Mouse (Mus musculus) mouse trophoblast stem cell (cell line): ENCODE measurements around the gene Dusp1.

ENCODE experiments used
- in situ Hi-C, 2 experiments: fragments of 300-500 bp; cut with MseI, MboI; formaldehyde crosslinking; loops; 2 replicates in 1 of 2; 3 replicates in 1 of 2; pipeline ENCODE4 v1.15.1; 2025

The Dusp1 gene

DNA sequence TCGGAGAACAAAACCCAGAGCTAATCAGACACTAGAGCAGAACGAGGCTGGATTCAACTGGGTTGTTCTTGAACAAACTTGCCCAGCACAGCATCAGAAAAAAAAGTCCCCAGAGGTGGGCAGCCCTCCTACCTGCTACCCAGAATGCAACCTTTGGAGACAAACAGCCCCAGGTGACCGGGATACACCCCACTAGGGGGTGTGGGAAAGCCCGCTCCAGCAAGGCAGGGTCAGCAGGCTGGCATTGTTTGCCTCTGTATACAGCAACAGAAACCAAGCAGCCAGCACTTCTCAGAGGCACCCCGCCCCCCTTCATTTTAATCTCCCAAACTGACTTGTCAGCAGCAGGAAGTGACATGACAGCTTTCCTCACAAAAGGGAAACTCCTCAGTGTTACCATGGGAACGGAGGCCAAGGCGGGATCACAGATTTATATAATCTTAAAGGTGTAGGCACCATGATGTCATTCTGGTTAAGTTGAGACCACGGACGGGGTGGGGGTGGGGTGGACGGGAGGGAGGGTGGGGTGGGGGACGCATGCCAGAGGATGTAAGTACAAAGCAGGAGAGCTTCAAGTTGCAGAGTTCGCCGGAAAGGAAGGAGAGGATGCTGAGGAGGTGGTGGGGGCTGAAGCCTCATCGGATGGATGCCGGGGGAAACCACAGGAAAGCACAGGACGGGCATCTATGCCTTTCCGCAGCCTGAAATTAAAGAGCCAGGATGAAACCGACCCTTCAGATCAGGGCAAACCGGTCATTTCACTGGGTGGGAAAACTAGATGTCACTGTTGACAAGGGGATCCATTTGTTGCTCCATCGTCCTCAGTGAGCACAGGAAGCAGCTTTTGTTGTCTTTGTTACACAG lies 58.9 kb downstream of the Dusp1 start:
- in situ Hi-C loops, result no loop called here

- in situ Hi-C loops, result no loop called here
These were observed 60.1 kb downstream of the Dusp1 start for GRCm38 (mm10) chr17:26501826-26502225.

DNA sequence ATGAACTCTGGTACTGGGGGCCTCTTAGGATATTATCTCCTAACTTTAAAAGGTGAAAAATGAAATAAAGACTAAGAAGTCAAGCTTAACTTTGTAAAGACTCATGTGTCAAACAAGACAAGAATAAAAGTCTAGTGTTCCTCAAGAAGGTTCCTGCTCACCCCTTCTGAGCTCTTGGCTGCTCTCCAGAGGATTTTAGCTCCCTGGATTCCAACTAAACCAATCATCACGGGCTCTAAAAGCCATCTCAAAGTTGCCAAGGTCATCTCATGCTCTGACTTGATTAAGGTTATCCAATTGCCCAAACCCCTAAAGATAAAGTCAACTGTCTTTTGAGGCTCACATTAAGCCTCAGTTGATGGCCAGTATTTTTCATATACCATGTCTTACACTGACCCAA lies 63.3 kb downstream of the Dusp1 start:
- in situ Hi-C loops, result no loop called here

DNA sequence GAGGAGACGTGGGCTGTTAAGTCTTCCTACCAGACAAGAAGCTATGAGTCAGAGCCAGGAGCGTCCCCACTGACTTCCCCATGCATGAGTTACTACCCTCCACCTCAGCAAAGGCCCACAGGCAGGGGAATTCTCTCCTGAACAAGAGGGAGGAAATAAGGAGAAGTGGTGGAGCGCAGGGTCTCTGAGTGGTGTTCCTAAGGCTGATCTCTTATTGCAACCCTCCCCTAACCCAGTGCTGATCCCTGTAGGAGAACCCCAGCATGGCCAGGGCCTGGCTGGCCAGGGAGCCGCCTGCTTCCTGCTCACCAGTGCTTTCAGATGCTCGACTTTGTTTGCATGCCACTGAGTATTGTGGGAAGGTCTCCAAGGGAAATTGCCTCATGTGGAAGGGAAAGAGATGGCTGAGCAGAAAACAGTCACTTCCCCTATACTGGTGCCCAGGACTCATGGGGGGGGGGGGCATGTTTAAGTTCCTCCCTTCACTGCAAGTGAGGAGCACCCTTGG lies 64.5 kb downstream of the Dusp1 start:
- in situ Hi-C loops, result no loop called here

GRCm38 (mm10) chr17:26494642-26495468 lies 67.1 kb downstream of the Dusp1 start:
- in situ Hi-C loops, result no loop called here

DNA sequence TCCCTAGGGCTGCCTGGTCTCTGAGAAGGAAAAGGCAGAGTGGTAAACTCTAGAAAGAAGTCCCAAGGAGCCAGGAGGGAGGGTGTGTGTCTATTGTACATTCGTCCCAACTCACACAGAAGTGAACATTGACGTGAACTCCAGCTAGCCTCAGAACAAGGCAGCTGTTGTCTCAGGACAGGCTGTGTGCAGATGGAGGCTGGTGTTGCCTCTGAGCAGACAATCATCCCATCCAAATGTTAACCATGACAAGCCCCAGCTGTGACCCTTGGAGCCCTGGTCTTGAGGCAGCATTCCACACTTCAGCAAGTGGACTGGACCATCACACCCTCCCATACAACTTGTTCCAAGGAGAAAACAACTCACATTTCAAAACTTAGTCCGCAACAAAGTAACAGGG lies 69.7 kb downstream of the Dusp1 start:
- in situ Hi-C loops, result no loop called here

GRCm38 (mm10) chr17:26490910-26491309 lies 71.0 kb downstream of the Dusp1 start:
- in situ Hi-C loops, result no loop called here

- in situ Hi-C loops, result no loop called here
These were observed 71.9 kb downstream of the Dusp1 start for GRCm38 (mm10) chr17:26490072-26490471.

DNA sequence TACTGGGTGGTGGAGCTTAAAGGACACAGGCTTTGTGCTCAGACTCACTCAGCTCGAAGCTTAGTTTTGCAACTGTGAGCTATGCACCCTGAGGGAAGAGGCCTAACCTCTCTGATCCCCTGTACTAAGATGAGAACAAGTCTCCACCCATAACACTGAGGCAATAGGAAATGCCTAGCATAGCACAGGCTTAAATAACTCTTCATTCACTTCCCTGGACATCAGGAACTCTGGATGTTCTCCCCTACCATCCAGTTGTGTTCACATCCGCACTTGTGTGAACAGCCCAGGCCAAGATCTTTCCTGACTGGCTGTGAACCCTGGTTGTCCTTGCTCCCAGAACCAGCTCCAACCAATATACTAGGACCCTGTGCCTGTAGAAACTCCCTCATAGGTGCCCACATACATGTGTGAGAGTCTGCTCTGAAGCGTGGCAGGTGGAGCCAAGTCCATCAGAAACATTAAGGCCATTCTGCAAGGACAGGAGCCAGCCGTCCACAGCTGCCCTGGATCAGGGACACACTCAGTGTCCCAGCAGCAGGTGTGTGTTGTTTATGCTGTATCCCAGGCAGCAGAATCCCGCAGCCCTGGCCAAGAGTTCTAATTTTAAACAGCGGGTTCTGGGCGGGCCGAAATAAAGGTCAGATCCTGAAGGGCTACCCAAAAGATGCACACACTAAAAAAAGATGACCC lies 73.1 kb downstream of the Dusp1 start:
- in situ Hi-C loops, result no loop called here

DNA sequence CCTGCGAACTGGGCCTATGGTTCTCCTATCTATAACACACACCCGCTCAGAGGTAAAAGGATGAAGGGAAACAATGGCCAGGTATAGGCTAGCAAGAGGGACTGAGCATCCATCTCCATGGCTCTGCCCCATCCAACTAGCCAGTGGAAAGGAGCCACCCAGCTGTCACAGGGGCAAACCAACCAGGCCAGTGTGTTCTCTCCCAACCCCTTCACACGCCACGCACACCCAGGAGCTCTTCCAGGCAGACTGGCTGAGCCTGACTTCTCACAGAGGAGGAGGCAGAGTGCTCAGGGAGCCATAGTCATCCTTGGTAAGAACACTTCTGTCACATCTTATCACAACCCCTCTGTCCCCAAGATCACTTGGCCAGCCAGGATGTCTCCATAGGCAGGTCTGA lies 74.0 kb downstream of the Dusp1 start:
- in situ Hi-C loops, result no loop called here

DNA sequence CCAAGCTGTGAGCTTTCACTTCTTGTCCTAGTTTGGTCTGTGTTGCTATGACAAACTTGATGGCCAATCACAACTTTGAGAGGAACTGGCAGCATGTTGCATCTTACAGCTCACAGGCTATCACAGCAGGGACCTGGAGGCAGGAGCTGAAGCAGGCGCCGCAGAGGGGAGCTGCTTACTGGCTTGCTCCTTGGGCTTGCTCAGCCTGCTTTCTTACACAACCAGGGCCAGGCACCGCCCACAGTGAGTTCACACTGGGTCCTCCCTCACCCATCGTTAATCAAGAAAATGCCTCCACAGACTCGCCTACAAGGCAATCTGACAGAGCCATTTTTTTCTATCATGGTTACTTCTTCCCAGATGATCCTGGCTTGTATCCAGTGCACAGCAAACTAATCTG lies 74.7 kb downstream of the Dusp1 start:
- in situ Hi-C loops, result no loop called here

DNA sequence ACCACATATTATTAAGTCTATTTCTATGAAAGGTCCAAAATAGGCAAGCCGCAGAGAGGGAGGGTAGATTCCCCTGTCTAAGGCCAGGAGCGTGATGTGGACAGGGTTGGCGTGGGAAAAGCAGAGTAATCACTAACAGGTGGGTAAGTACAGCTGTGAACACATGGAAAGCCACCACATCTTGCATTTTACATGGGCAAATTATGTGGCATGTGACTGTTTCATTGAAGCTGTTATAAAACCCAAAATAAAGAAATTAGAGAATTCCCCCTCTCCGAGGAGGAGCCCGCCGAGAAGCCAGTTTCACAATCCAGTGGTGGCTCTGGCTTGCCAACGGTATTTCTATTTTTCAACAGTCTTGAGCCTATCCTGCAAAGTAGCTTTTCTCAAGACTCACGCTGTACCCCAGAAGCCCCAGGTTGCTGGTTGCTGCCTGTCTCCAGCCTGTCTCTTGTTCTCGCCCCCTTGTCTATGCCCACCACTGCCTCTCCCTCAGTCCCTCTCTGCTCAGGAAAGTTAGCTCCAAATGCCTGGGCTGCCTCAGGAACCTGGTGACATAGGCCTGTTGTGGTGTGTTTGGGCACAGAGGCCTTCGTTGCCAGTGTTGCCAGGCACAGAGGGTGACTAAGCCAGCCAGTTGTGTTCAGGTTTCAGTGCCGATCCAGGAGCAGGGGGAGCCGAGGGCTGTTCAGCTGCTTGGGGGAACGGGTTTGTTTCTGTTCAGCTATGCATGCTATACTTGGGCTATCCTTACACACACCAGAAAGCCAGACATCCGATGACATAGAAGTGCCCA lies 77.1 kb downstream of the Dusp1 start:
- in situ Hi-C loops, result no loop called here

DNA sequence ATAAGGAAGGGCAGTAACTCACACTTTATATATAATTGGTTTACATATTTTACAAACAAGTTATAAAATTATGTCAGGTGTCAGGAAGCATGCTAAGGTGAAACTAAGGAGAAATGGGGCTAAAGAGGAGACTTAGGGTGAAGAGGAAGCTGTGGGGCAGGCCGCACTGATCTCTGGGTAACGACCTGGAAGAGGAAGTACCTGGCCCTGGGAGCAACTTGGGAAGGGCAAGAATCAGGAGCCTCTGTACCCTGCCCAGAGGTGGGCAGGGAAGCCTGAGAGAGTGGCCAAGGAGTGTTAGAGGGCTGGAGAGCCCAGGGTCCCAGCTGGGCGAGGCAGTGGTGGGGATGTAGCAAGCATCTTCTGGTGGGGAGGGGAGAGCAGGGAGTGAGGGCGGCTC lies 81.0 kb downstream of the Dusp1 start:
- in situ Hi-C loops, result no loop called here

DNA sequence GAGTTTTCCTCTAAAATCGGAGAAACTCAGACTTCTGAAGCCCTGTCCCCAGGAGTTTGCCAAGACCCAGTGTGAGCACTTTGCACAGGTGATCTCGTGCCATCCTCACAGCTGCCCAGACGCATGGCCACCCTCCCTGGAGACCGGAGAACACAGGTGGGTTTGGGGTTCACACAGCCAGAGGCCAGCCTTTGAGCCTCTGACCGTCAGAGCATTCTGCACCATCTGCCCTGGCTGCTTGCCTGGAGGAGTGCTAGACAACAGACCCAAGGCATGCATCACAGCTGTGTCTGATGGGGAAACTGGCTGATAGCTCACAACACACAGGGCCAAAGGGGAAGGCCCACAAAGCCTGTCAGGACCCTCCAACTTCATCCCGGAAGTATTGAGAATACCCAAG lies 82.3 kb downstream of the Dusp1 start:
- in situ Hi-C loops, result loop anchor here in 1 of 2 experiments (10.0 kb wide), 1 partner anchor 155 kb away; no protein-coding TSS in a partner anchor

- in situ Hi-C loops, result loop anchor here in 1 of 2 experiments (10.0 kb wide), 1 partner anchor 156 kb away; no protein-coding TSS in a partner anchor
These were observed 83.3 kb downstream of the Dusp1 start for GRCm38 (mm10) chr17:26478672-26479071.

DNA sequence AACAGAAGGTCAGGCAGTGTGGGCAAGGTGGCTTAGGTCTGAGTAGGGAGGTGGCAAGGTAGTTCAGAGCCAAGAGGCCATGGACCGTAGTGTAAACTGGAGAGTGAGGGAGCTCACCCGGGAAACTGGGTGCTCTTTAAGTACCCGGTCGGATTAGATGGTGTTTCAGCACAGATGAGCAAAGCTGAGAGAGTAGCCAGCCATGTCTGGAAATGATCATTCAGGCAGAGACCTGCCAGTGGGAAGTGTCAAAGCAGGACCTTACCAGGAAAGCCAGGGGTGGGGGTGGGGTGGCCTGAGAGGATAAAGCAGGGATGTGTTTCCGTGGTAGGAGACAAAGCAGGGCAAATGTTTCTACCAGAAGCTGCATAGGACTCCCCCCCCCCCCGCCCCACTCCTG lies 85.1 kb downstream of the Dusp1 start:
- in situ Hi-C loops, result loop anchor here in 1 of 2 experiments (10.0 kb wide), 1 partner anchor 158 kb away; no protein-coding TSS in a partner anchor

- in situ Hi-C loops, result no loop called here
These were observed 93.6 kb downstream of the Dusp1 start for GRCm38 (mm10) chr17:26468102-26468894.

GRCm38 (mm10) chr17:26467619-26468018 lies 94.3 kb downstream of the Dusp1 start:
- in situ Hi-C loops, result no loop called here

DNA sequence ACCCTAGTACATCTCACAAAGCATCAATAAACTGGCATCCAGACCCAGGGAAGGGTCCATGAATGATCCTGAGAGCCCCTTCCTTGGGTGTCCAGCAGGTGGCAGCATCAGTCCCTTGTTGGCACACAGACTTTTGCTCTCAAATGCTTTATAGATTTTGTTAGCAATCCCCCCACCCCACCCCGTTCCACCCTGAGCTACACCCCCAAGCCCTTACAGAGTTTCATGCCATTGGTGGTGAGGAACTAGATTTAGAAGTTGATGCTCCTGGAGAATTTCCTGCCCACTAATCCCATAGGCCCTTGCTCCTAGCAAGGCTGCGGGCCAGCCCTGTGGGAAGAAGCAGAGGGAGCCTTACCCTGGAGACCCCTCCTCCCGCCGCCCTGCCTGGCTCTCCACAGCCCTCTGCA lies 95.2 kb downstream of the Dusp1 start:
- in situ Hi-C loops, result no loop called here

GRCm38 (mm10) chr17:26464972-26465371 lies 97.0 kb downstream of the Dusp1 start:
- in situ Hi-C loops, result loop anchor here in 1 of 2 experiments (5.0 kb wide), 1 partner anchor 172 kb away; no protein-coding TSS in a partner anchor
